Mouse (Mus musculus): ENCODE measurements around the gene Gm20696.

- TF ChIP-seq CTCF (IDR thresholded peaks at IDR 0.05; ENCODE audit: low read depth, low read length) (no peak), GATA2 (IDR thresholded peaks at IDR 0.05; ENCODE audit: borderline replicate concordance, low read depth, low read length) (no peak), POLR2AphosphoS5 (IDR thresholded peaks at IDR 0.05; ENCODE audit: insufficient replicate concordance, low read depth, low read length) (no peak)
These were observed 219.2 kb downstream of the Gm20696 start for GRCm38 (mm10) chr6:99447447-99447846.

All from G1E (cell line).